Mouse (Mus musculus) telencephalon, adult 2 months (tissue): Measurements from ENCODE around the gene Myrip.
"Not testable (repeated sequence)": the region's sequence is repeated elsewhere in the genome, so short reads cannot be mapped to it uniquely, and the experiment has no call there.

Experiments used
- DNase-seq: peaks from one replicate; pipeline ENCODE4 v3.0.0-alpha.2; 2011; ENCODE audit warnings: low read depth, low spot score

The Myrip gene

DNA sequence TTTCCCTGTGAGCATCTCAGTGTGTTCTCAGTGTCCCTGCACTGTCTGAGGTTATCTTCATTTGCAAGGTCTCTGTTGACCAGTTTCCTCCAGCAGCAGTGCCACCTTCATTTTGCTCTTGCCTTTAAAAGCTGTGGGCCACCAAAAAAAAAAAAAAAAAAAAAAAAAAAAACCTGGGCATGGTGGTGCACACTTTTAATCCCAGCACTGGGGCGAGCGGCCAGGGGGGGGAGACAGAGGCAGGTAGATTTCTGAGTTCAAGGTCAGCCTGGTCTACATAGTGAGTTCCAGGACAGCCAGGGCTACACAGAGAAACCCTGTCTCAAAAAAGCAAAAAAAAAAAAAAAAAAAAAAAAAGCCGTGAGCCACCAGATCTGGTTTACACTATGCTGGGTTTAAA is 29.7 kb downstream of the Myrip start:
- not testable (repeated sequence) for DNase-seq

DNA sequence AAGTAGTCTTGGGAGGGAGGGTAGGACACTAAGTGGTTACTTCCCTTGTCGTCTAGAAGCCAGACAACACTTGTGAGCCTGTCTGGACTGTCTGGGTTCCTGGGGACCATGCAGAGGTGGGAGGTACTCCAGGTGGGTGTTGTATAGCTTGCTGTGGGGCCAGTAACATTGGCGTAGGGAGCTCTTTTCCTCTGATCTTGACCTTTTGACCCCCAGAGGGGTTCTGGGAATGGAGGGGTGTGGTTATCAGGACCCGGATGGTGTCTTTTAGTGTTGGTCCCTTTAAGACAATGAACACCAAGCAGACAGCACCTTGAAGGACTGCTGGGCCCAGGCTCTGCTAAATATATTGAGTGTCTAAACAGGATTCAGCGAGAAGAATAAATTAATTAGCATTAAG is 36.9 kb downstream of the Myrip start:
- DNase-seq = no peak

GRCm38 (mm10) chr9:120339975-120340695 is 38.8 kb downstream of the Myrip start:
- no peak for DNase-seq

- no peak for DNase-seq
These were observed 41.9 kb downstream of the Myrip start for GRCm38 (mm10) chr9:120343123-120343790.

DNA sequence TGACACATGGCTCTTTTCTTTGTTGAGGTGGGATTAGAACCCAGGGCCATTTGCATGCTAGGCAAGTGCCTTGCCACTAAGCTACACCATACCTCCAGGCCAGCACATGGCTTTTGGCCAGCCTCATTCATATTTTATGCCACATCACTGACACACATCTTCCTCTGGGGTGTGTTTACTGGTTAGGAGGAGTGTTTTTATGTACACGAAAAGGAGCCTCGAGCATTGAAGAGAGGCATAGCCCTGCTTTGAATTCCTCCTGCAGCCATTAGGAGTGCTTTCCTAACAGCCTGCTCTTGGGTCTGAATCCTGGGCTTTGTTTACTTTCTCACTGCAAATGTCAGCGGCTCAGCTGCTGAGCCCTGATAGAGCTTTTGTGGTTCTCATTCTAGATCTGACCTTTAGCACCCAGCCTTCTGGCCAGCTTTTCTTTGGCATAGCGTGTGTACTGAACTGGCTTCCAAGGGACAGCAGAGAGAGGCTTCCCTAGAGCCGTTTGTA is 44.4 kb downstream of the Myrip start:
- DNase-seq = no peak

DNA sequence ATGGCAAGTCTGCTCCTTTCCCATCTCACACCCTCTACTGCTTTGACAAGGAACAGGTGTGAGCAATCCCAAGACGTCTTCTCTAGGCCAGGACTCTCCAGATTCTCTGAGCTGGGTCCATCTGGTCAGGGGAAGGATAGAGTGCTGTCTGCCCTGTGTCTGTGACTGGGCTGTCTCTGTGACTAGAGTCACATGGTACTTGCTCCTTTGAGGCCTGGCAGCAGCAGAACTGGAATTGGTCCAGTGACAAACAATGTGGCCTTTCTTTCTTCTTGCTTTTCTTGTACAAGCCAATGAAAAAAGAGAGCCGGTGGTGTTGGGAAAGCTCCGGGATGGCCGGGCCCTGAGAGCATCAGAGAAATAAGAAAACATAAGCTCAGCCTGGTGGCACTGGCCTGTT is 47.8 kb downstream of the Myrip start:
- DNase-seq = peak; percentile 65

GRCm38 (mm10) chr9:120350346-120350745 is 49.0 kb downstream of the Myrip start:
- DNase-seq = no peak

DNA sequence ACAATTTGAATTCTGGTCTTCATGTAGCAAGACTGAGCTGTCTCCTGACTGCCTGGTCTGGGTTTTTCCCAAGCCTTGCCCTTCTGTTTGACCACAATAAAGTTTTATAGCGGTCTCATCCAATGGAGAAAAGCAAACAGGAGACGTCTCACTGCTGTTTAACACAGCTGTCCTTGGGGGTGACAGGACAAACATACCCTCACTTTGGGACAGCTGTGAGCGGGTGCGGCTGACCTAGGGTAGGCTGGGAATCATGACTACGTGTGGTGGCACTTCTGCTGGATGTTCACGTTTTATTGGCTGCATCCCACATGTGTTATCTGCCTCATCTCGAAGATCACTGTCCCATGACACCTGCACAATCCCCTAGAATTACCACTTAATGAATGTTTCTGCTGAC is 49.7 kb downstream of the Myrip start:
- DNase-seq = no peak

- DNase-seq = no peak
These were observed 50.2 kb downstream of the Myrip start for GRCm38 (mm10) chr9:120351474-120351873.

GRCm38 (mm10) chr9:120353036-120353435 is 51.7 kb downstream of the Myrip start:
- DNase-seq = no peak

DNA sequence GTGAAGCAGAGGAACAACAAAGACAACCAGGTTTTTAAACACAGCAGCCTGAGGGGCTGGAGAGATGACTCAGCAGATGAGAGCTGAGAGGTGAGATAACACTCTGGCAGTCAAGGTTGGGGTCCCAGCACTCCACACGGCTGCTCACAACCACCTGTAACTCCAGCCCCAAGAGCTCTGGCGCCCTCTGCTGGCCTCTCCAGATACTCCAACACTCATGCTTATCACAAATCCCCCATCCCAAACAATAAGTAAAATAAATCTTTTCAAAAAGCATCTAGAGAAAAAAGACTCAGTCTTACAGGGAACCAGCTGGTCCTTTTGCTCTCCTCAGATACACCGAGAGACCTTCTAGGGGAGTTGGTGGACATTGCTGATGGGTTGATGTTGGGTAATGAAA is 52.7 kb downstream of the Myrip start:
- DNase-seq = no peak

DNA sequence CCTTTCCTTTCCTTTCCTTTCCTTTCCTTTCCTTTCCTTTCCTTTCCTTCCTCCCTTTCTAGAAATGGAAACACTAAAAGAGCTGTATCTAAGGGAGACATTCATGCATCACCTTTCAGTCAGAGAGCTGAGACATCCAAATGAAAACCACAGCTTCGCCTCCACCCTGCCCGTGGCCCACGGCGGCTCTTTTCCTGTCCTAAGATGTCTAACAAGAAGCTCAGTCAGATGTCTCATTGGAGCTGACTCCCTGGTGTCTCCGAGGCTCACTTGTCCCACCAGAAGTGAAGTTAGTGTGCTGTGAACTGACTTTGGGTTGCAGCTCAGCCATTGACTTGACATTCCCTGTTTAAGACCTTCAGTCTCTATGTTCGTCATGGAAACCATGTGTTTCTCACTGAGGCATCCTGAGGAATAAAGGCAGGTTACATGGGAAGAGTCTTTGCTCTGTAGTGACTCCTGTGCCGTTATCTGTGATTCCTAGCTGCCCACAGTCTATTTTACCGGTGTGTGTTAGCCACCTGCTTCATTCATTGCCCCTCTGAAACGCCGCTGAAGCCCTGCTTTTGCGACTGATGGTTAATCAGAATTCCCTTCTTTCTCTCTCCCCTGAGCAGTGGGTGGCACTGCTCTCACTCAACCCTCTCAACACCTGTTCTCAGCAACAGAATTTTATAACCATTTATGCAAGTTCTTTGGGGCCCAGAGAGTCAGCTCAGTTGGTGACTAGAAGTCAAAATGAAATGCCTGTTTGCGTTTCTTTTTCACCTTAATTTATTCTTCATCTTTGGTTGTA is 53.4 kb downstream of the Myrip start:
- DNase-seq = peak; percentile 72

DNA sequence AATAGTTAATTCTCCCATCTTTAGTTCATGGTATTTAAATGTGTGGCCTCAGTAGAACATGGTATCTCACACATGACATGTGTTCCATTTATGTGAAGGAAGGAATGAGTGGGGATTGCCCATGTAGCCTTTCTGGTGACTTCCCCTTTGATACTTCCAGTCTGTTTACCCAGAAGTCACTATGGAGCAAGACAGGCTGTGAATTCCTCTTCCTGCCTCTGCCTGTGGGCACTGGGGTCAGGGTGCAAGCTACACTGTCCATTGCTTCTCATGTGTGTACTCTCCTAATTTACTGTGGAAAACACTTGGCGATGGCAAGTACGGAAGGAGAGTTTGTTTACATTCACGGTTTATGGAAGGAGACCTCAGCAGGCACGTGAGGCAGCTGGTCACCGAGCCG is 55.2 kb downstream of the Myrip start:
- no peak for DNase-seq

- DNase-seq = no peak
These were observed 56.7 kb downstream of the Myrip start for GRCm38 (mm10) chr9:120358060-120358459.

- no peak for DNase-seq
These were observed 59.3 kb downstream of the Myrip start for GRCm38 (mm10) chr9:120360397-120361177.

DNA sequence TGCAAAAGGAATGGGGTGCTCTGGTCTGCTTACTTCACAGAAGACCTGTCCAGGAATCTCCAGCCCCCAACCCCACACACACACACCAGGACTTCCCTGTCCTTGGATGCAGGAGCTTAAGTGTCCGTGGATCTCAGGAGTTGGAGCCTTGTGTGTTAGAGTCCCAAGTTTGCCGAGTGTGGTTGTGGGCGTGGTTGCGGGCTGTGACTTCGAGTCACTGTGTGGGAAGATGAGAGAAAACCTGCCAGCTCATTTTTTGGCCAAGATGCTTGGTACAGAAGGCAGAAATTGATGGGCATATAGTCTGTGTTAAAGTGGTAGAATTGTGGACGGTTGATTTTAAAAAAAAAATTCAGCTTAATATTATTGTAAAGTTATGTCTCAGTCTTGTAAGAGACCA is 60.3 kb downstream of the Myrip start:
- DNase-seq = no peak

DNA sequence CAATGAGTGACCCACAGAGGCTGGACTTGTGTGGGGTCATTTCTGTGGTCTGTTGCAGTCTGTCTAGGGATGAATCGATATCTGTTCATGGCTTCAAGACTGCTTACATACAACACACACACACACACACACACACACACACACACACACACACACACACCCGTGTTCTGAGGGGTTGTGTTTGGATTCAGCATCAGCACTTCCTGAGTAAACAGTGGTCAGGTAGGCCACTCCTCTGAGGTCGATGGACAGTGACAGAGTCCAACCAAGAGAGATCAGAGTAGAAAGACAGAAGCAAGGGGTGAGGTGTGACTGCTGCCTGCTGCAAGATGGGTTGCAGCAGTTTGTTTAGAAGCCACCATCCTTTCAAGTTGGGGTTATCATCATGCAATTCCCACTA is 61.4 kb downstream of the Myrip start:
- no peak for DNase-seq

DNA sequence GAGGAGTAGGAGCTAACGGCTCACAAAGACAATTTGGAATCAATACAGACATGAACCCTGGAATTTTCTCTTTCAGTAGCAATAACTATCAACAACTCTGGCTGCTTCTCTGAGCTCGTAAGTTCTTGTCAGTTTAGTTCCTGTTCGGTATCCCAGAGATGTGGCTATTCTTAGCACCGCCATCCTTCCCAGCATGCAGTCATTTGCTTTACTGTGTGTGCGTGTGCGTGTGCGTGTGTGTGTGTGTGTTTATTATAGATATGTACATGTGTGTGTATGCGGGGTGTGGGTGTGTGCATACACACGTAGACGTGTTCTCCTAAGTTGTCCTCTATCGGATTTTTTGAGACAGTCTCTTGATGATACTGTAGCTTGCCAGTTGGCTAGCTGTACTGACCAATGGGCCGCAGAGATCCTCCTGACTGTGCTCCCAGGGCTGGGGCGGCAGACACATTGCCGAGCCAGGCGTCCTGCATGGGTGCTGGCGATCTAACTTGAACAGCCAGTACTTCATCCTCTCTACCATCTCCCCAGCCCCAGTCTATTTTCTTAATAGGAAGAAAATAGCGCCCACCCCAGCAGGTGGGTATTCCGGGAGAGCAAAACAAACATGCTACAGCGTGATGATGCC is 63.5 kb downstream of the Myrip start:
- no peak for DNase-seq

- DNase-seq = no peak
These were observed 66.2 kb downstream of the Myrip start for GRCm38 (mm10) chr9:120367526-120367925.

DNA sequence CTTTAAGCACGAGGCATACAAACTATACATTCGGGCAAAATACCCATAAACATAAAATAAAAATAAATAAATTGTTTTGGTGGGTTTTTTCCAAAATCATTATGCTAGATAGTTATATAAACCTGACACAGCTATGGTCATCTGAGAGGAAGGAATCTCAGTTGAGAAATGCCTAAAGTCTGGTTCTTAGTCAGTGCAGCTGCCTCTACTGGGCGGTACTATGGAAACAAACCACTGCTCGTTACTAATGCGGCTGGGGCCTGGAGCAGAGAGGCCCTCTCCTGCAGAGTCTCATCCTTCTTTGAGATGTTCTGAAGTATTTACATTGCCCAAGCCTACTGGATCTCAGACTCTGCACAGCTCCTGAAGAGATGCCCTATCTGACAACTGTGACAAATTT is 70.3 kb downstream of the Myrip start:
- no peak for DNase-seq

- no peak for DNase-seq
These were observed 71.0 kb downstream of the Myrip start for GRCm38 (mm10) chr9:120372347-120372746.
